Mouse (Mus musculus): ENCODE results near the gene Fgf15. TPM values are rescaled to one million over a fixed set of nuclear protein-coding genes. Genes with fewer than 3 reads are reported as not detected.
A peak's percentile ranks its signal among the peaks of the same experiment; 100 is the strongest.

Gene Fgf15
- polyA plus RNA-seq, 1 experiment from 2014 or later, result 0.52 TPM

- WGBS, result 88% methylated on average over 4 of the region's 4 CpGs
- no peak for ATAC-seq (ENCODE audit: insufficient number of reproducible peaks, low FRiP score, low TSS enrichment, low read depth)
- H3K9ac ChIP-seq (ENCODE audit: low read length), result no peak overlapping the region
Observed at GRCm38 (mm10) chr7:144912897-144913296, 16.6 kb downstream of the Fgf15 start.

GRCm38 (mm10) chr7:144914296-144914947 lies 18.1 kb downstream of the Fgf15 start:
- 9% methylated on average over 17 of the region's 17 CpGs for WGBS

More at GRCm38 (mm10) chr7:144912897-144913296, 16.6 kb downstream of the Fgf15 start:
- no peaks in the 10 kb centered on the region for H3K36me3 ChIP-seq (ENCODE audit: control insufficient read depth, insufficient read depth, low read length)
- H3K4me2 ChIP-seq (ENCODE audit: low read depth, severe bottlenecking), result no peak overlapping the region
- H3K9me3 ChIP-seq (ENCODE audit: control insufficient read depth, low read length), result no peaks in the 10 kb centered on the region
- no peak overlapping the region for H3K27ac ChIP-seq (replicated peaks; ENCODE audit: low read depth, low read length)
- H3K27me3 ChIP-seq (ENCODE audit: control insufficient read depth, insufficient read depth, low read length), result no peaks in the 10 kb centered on the region
- peaks cover 8% of the 10 kb centered on the region for H3K4me1 ChIP-seq (ENCODE audit: control insufficient read depth, insufficient read depth, low read length)
- no peak for DNase-seq (ENCODE audit: low spot score)
- no peak overlapping the region for H3K4me3 ChIP-seq (ENCODE audit: low read depth, low read length)

GRCm38 (mm10) chr7:144914948-144915750 lies 18.8 kb downstream of the Fgf15 start, which contains the start of gene LTO1:
LTO1 (plus strand) TSS chr7:144915100.
- Histone ChIP-seq H3K9me3 (ENCODE audit: control insufficient read depth, low read length) (no peaks in the 10 kb centered on the region), H3K9ac (ENCODE audit: low read length) (peak within 1 kb of the TSS; percentile 72), H3K27me3 (ENCODE audit: control insufficient read depth, insufficient read depth, low read length) (no peaks in the 10 kb centered on the region), H3K27ac (replicated peaks; ENCODE audit: low read depth, low read length) (no peak within 1 kb of the TSS), H3K4me1 (ENCODE audit: control insufficient read depth, insufficient read depth, low read length) (peaks cover 8% of the 10 kb centered on the region), H3K4me2 (ENCODE audit: low read depth, severe bottlenecking) (peak within 1 kb of the TSS; percentile 92), H3K4me3 (ENCODE audit: low read depth, low read length) (peak within 1 kb of the TSS; percentile 63), H3K36me3 (ENCODE audit: control insufficient read depth, insufficient read depth, low read length) (peaks cover 7% of the 10 kb centered on the region; the same call in 1 of the 2 replicates)
- WGBS, result under 1% methylated on average over 55 of the region's 55 CpGs
- DNase-seq (ENCODE audit: low spot score) (peak; percentile 92), ATAC-seq (ENCODE audit: insufficient number of reproducible peaks, low FRiP score, low TSS enrichment, low read depth) (peak; percentile 87)

More at GRCm38 (mm10) chr7:144914296-144914947, 18.1 kb downstream of the Fgf15 start:
- Histone ChIP-seq H3K9me3 (ENCODE audit: control insufficient read depth, low read length) (no peaks in the 10 kb centered on the region), H3K4me3 (ENCODE audit: low read depth, low read length) (peak overlapping the region; percentile 63), H3K9ac (ENCODE audit: low read length) (peak overlapping the region; percentile 72), H3K4me1 (ENCODE audit: control insufficient read depth, insufficient read depth, low read length) (peaks cover 8% of the 10 kb centered on the region), H3K36me3 (ENCODE audit: control insufficient read depth, insufficient read depth, low read length) (peaks cover 4% of the 10 kb centered on the region; the same call in 1 of the 2 replicates), H3K27ac (replicated peaks; ENCODE audit: low read depth, low read length) (no peak overlapping the region), H3K27me3 (ENCODE audit: control insufficient read depth, insufficient read depth, low read length) (no peaks in the 10 kb centered on the region), H3K4me2 (ENCODE audit: low read depth, severe bottlenecking) (peak overlapping the region; percentile 92)
- peak; percentile 90 for ATAC-seq (ENCODE audit: insufficient number of reproducible peaks, low FRiP score, low TSS enrichment, low read depth)
- no peak for DNase-seq (ENCODE audit: low spot score)

- Histone ChIP-seq H3K9ac (ENCODE audit: low read length) (no peak overlapping the region), H3K36me3 (ENCODE audit: control insufficient read depth, insufficient read depth, low read length) (peaks cover 7% of the 10 kb centered on the region; the same call in 1 of the 2 replicates), H3K27ac (replicated peaks; ENCODE audit: low read depth, low read length) (no peak overlapping the region), H3K4me3 (ENCODE audit: low read depth, low read length) (no peak overlapping the region), H3K4me1 (ENCODE audit: control insufficient read depth, insufficient read depth, low read length) (peaks cover 8% of the 10 kb centered on the region), H3K4me2 (ENCODE audit: low read depth, severe bottlenecking) (no peak overlapping the region), H3K9me3 (ENCODE audit: control insufficient read depth, low read length) (no peaks in the 10 kb centered on the region), H3K27me3 (ENCODE audit: control insufficient read depth, insufficient read depth, low read length) (no peaks in the 10 kb centered on the region)
- ATAC-seq (ENCODE audit: insufficient number of reproducible peaks, low FRiP score, low TSS enrichment, low read depth) (no peak), DNase-seq (ENCODE audit: low spot score) (no peak)
- 81% methylated on average over 1 of the region's 1 CpGs for WGBS
Observed at GRCm38 (mm10) chr7:144918823-144919222, 22.5 kb downstream of the Fgf15 start.

- Histone ChIP-seq H3K4me3 (ENCODE audit: low read depth, low read length) (no peak overlapping the region), H3K36me3 (ENCODE audit: control insufficient read depth, insufficient read depth, low read length) (0 out of 2 replicates have a peak, but pooled peaks cover 2% of the 10 kb centered on the region), H3K4me2 (ENCODE audit: low read depth, severe bottlenecking) (no peak overlapping the region), H3K27me3 (ENCODE audit: control insufficient read depth, insufficient read depth, low read length) (no peaks in the 10 kb centered on the region), H3K9me3 (ENCODE audit: control insufficient read depth, low read length) (no peaks in the 10 kb centered on the region), H3K4me1 (ENCODE audit: control insufficient read depth, insufficient read depth, low read length) (peaks cover 4% of the 10 kb centered on the region; the same call in 1 of the 2 replicates), H3K27ac (replicated peaks; ENCODE audit: low read depth, low read length) (no peak overlapping the region), H3K9ac (ENCODE audit: low read length) (no peak overlapping the region)
- 81% methylated on average over 2 of the region's 2 CpGs for WGBS
- no peak for DNase-seq (ENCODE audit: low spot score)
- ATAC-seq (ENCODE audit: insufficient number of reproducible peaks, low FRiP score, low TSS enrichment, low read depth), result no peak
Observed at GRCm38 (mm10) chr7:144927591-144927990, 31.3 kb downstream of the Fgf15 start.

GRCm38 (mm10) chr7:144928009-144928888 lies 31.9 kb downstream of the Fgf15 start:
- no peak for DNase-seq (ENCODE audit: low spot score)
- no peak for ATAC-seq (ENCODE audit: insufficient number of reproducible peaks, low FRiP score, low TSS enrichment, low read depth)
- no peak overlapping the region for H3K27ac ChIP-seq (replicated peaks; ENCODE audit: low read depth, low read length)
- no peaks in the 10 kb centered on the region for H3K27me3 ChIP-seq (ENCODE audit: control insufficient read depth, insufficient read depth, low read length)
- 82% methylated on average over 4 of the region's 4 CpGs for WGBS
- H3K4me3 ChIP-seq (ENCODE audit: low read depth, low read length), result no peak overlapping the region
- H3K9me3 ChIP-seq (ENCODE audit: control insufficient read depth, low read length), result no peaks in the 10 kb centered on the region
- peaks cover 6% of the 10 kb centered on the region; the same call in 1 of the 2 replicates for H3K36me3 ChIP-seq (ENCODE audit: control insufficient read depth, insufficient read depth, low read length)
- peaks cover 5% of the 10 kb centered on the region; the same call in 1 of the 2 replicates for H3K4me1 ChIP-seq (ENCODE audit: control insufficient read depth, insufficient read depth, low read length)
- no peak overlapping the region for H3K9ac ChIP-seq (ENCODE audit: low read length)
- H3K4me2 ChIP-seq (ENCODE audit: low read depth, severe bottlenecking), result no peak overlapping the region

- H3K4me2 ChIP-seq (ENCODE audit: low read depth, severe bottlenecking), result no peak overlapping the region
- H3K4me3 ChIP-seq (ENCODE audit: low read depth, low read length), result no peak overlapping the region
- H3K9ac ChIP-seq (ENCODE audit: low read length), result no peak overlapping the region
- H3K36me3 ChIP-seq (ENCODE audit: control insufficient read depth, insufficient read depth, low read length), result peaks cover 6% of the 10 kb centered on the region; the same call in 1 of the 2 replicates
- H3K27ac ChIP-seq (replicated peaks; ENCODE audit: low read depth, low read length), result no peak overlapping the region
- no peak for DNase-seq (ENCODE audit: low spot score)
- WGBS, result 87% methylated on average over 6 of the region's 6 CpGs
- no peaks in the 10 kb centered on the region for H3K27me3 ChIP-seq (ENCODE audit: control insufficient read depth, insufficient read depth, low read length)
- no peak for ATAC-seq (ENCODE audit: insufficient number of reproducible peaks, low FRiP score, low TSS enrichment, low read depth)
- peaks cover 5% of the 10 kb centered on the region; the same call in 1 of the 2 replicates for H3K4me1 ChIP-seq (ENCODE audit: control insufficient read depth, insufficient read depth, low read length)
- H3K9me3 ChIP-seq (ENCODE audit: control insufficient read depth, low read length), result no peaks in the 10 kb centered on the region
Observed at GRCm38 (mm10) chr7:144928889-144929210, 32.5 kb downstream of the Fgf15 start.

GRCm38 (mm10) chr7:144929506-144929905 lies 33.2 kb downstream of the Fgf15 start:
- Histone ChIP-seq H3K9ac (ENCODE audit: low read length) (no peak overlapping the region), H3K4me2 (ENCODE audit: low read depth, severe bottlenecking) (no peak overlapping the region), H3K36me3 (ENCODE audit: control insufficient read depth, insufficient read depth, low read length) (peaks cover 6% of the 10 kb centered on the region), H3K4me1 (ENCODE audit: control insufficient read depth, insufficient read depth, low read length) (peaks cover 5% of the 10 kb centered on the region; the same call in 1 of the 2 replicates), H3K9me3 (ENCODE audit: control insufficient read depth, low read length) (no peaks in the 10 kb centered on the region), H3K4me3 (ENCODE audit: low read depth, low read length) (no peak overlapping the region), H3K27ac (replicated peaks; ENCODE audit: low read depth, low read length) (no peak overlapping the region), H3K27me3 (ENCODE audit: control insufficient read depth, insufficient read depth, low read length) (no peaks in the 10 kb centered on the region)
- DNase-seq (ENCODE audit: low spot score), result no peak
- no peak for ATAC-seq (ENCODE audit: insufficient number of reproducible peaks, low FRiP score, low TSS enrichment, low read depth)
- WGBS, result 87% methylated on average over 8 of the region's 8 CpGs

Measured in limb, embryonic 11.5 days (tissue).